Mouse (Mus musculus) kidney, postnatal 0 days (tissue): ENCODE measurements around the gene Treml2. TPM values are rescaled to one million over a fixed set of nuclear protein-coding genes. Genes with fewer than 3 reads are reported as not detected.
A peak's percentile ranks its signal among the peaks of the same experiment; 100 is the strongest.

Experiments used
- ATAC-seq: fragments of 200-750 bp; cut with Nextera tagmentation; replicated peaks from 2 replicates; pipeline ENCODE4 v1.8.0; 2017; ENCODE audit warnings: low read depth, moderate number of reproducible peaks, moderate TSS enrichment, moderate library complexity; ENCODE audit not compliant: low FRiP score
- DNase-seq: peaks from one replicate; pipeline ENCODE4 v3.0.0-alpha.2; 2016; ENCODE audit warnings: low spot score
- H3K27ac ChIP-seq: fragments of 300-500 bp; sonication (generic); 2 replicates; pipeline ENCODE4 v1.5.1; 2014; ENCODE audit warnings: mild to moderate bottlenecking
- H3K27me3 ChIP-seq: fragments of 300-500 bp; sonication (generic); 2 replicates; pipeline ENCODE4 v1.6.1; 2014; ENCODE audit warnings: low read length, mixed read lengths; ENCODE audit not compliant: insufficient read depth
- H3K36me3 ChIP-seq: fragments of 300-500 bp; sonication (generic); 2 replicates; pipeline ENCODE4 v1.6.1; 2014; ENCODE audit warnings: low read length, mixed read lengths; ENCODE audit not compliant: insufficient read depth
- H3K4me1 ChIP-seq: fragments of 300-500 bp; sonication (generic); replicated peaks from 2 replicates; pipeline ENCODE4 v1.6.1; 2014; ENCODE audit warnings: antibody characterized with exemption, low read length, mixed read lengths; ENCODE audit not compliant: insufficient read depth
- H3K4me2 ChIP-seq: fragments of 300-500 bp; sonication (generic); 2 replicates; pipeline ENCODE4 v1.6.1; 2014; ENCODE audit warnings: mild to moderate bottlenecking, low read length, moderate library complexity, mixed read lengths
- H3K4me3 ChIP-seq: fragments of 300-500 bp; sonication (generic); replicated peaks from 2 replicates; pipeline ENCODE4 v1.5.1; 2014; ENCODE audit warnings: low read depth, low read length
- H3K9ac ChIP-seq: fragments of 300-500 bp; sonication (generic); 2 replicates; pipeline ENCODE4 v1.6.1; 2014; ENCODE audit warnings: low read depth, low read length
- H3K9me3 ChIP-seq: fragments of 300-500 bp; sonication (generic); replicated peaks from 2 replicates; pipeline ENCODE4 v1.6.1; 2016; ENCODE audit warnings: low read length, inconsistent platforms, mixed read lengths
- CTCF ChIP-seq: IDR thresholded peaks from 2 replicates; pipeline ENCODE4 v1.5.1; 2016; ENCODE audit warnings: antibody characterized with exemption, low read depth, mild to moderate bottlenecking, moderate library complexity
- WGBS: fragments of 180-500 bp; shearing (Covaris S2); extraction: QIAGEN DNeasy Blood & Tissue Kit; methylation state at CpG from one replicate; pipeline ENCODE4 v1.1.7; 2014; 5-methylcytosine and 5-hydroxymethylcytosine counted together
- polyA plus RNA-seq: library from polyadenylated mRNA; unstranded; fragments of >200 nt; fragmentation: Nextera tagmentation; extraction: Ambion mirVana; gene quantifications from 2 replicates; pipeline ENCODE4 v1.2.1, GENCODE M21; 2015

Treml2 gene
- polyA plus RNA-seq, 1 experiment from 2014 or later, result 0.11 TPM

DNA sequence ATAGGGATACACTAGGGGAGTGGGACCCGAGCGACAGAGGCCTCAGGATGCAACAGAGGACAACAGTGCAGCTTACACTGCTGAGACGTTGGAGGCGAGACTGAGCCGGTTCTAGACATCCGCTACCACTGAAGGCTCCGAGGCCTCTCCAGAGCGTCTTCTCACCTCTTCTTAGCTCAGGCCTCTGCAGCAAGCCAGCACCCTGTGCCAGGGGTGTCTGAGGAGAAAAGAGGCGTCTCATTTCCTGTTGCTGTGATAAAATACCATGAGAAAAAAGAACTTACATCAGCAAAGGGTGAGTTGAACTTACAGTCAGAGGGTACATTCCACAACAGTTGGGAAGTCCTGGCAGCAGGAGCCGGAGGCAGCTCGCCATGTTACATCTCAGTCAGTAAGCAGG, 26.3 kb downstream of the Treml2 start:
- no peak overlapping the region for H3K4me3 ChIP-seq
- DNase-seq, result no peak
- no peaks in the 10 kb centered on the region for H3K36me3 ChIP-seq
- 84% methylated on average over 11 of the region's 11 CpGs for WGBS
- H3K27ac ChIP-seq, result no peak overlapping the region
- no peak for TF ChIP-seq CTCF
- no peaks in the 10 kb centered on the region for H3K9me3 ChIP-seq
- no peaks in the 10 kb centered on the region for H3K4me1 ChIP-seq
- no peaks in the 10 kb centered on the region for H3K27me3 ChIP-seq
- H3K4me2 ChIP-seq, result no peak overlapping the region
- ATAC-seq, result no peak
- H3K9ac ChIP-seq, result no peak overlapping the region

DNA sequence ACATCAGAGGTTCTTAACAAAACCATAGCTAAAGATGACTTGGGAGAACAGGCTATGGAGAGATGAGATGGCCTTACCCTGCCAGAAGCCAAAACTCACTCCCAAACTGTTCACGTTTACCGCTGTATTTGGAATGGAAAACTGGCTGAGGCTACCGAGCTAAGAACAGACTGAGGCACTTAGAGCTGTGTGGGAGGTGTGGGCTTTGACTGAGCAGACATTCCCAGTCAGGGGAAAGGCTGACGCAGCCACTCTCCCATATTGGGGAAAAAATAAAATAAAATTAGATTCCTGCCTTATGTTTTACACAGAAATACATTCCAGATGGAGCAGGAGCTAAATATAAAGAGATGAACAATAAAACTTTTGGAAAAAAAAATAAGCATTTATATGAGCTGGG, 27.4 kb downstream of the Treml2 start:
- Histone ChIP-seq H3K4me1 (no peaks in the 10 kb centered on the region), H3K4me3 (no peak overlapping the region), H3K27me3 (no peaks in the 10 kb centered on the region), H3K27ac (no peak overlapping the region), H3K36me3 (no peaks in the 10 kb centered on the region), H3K9ac (no peak overlapping the region), H3K4me2 (no peak overlapping the region), H3K9me3 (no peaks in the 10 kb centered on the region)
- ATAC-seq, result no peak
- DNase-seq, result no peak
- no peak for TF ChIP-seq CTCF
- WGBS, result 70% methylated on average over 4 of the region's 4 CpGs

DNA sequence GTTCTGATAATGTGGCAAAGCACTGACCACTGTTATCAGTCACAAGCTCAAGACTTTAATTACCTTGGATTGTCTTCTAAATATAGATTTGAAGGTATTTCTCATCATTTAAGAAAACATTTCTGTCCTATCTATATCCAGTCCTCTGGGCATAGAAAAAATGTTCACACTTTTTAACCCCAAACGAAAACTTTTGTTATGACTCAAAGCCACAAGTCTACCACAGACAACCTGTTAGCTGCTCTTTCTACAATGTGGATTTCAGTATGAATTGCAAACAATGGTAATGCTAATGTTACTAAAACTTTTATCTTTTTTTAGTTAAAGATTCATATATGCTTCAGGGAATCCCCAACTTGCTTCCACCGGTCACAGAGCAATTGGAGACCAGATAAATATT, 33.2 kb downstream of the Treml2 start:
- TF ChIP-seq CTCF, result no peak
- DNase-seq, result no peak

DNA sequence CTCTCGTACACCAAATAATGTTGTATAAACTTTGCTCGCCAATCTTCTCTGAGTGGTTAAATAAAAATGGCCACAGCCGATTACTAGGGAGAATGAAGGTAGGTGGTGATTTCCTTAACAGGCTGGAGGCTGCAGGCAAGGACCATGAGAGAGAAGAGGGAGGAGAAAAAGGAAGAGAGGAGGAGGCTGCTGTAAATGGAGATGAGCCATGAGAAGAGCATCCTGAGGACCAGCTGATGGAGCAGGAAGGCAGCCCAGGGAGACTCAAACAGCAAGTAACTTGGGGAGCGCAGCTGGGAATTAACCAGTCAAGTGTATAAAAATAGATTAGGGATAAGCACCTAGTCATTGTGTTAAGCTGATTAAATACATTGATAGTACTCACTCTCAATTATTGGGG, 34.9 kb downstream of the Treml2 start:
- 92% methylated on average over 4 of the region's 4 CpGs for WGBS
- TF ChIP-seq CTCF, result no peak
- ATAC-seq, result no peak

More for the DNA sequence above, 33.2 kb downstream of the Treml2 start:
- Histone ChIP-seq H3K27ac (no peak overlapping the region), H3K4me3 (no peak overlapping the region), H3K4me2 (no peak overlapping the region), H3K27me3 (no peaks in the 10 kb centered on the region), H3K9ac (no peak overlapping the region), H3K36me3 (no peaks in the 10 kb centered on the region), H3K4me1 (no peaks in the 10 kb centered on the region), H3K9me3 (no peaks in the 10 kb centered on the region)
- WGBS, result 84% methylated on average over 2 of the region's 2 CpGs
- ATAC-seq, result no peak

DNA sequence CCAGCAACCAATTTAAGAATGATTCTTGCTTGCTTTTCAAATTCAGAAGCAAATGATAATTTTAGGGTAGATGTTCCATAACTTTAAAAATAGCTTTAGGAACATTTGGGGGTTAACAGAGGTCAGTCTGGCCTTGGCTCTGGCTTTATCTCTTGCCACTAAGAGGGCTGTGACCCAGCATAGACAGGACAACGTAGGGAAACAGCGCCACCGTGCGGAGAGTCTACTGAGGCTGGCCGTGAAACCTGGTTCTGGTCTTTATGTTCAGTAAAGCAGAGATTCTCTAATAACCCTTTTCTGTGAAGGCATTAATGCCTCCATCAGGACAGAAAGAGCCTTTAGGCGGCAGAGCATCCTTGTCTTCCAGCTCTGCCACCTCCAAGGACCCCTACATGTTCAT, 37.6 kb downstream of the Treml2 start:
- 4% methylated on average over 6 of the region's 6 CpGs for WGBS
- Histone ChIP-seq H3K9me3 (no peaks in the 10 kb centered on the region), H3K4me1 (no peaks in the 10 kb centered on the region), H3K4me3 (no peak overlapping the region), H3K27me3 (no peaks in the 10 kb centered on the region), H3K27ac (no peak overlapping the region), H3K36me3 (no peaks in the 10 kb centered on the region), H3K9ac (no peak overlapping the region), H3K4me2 (no peak overlapping the region)
- TF ChIP-seq CTCF, result peak; percentile 92
- ATAC-seq, result no peak
- peak; percentile 85 for DNase-seq

More for the DNA sequence above, 34.9 kb downstream of the Treml2 start:
- no peak overlapping the region for H3K4me2 ChIP-seq
- H3K27me3 ChIP-seq, result no peaks in the 10 kb centered on the region
- H3K36me3 ChIP-seq, result no peaks in the 10 kb centered on the region
- H3K4me3 ChIP-seq, result no peak overlapping the region
- no peaks in the 10 kb centered on the region for H3K9me3 ChIP-seq
- H3K4me1 ChIP-seq, result no peaks in the 10 kb centered on the region
- H3K27ac ChIP-seq, result no peak overlapping the region
- DNase-seq, result no peak
- no peak overlapping the region for H3K9ac ChIP-seq

DNA sequence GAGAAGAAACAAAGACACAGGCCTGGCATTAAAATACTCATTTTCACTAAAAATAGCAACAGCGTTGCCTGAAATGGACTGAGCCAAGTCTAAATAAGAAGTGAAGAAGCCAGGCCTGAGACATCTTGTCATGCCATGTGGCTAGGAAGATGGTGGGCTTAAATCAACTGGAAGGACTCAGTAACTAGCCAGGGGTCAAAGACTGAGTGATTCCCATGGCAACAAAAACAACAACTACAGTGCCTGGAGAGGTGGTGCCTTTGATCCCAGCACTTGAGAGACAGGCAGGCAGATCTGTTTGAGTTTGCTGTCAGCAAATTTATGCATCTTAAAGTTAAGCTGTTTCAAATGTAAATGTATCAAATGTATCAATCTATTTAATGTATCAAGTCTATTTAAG, 41.0 kb downstream of the Treml2 start:
- Histone ChIP-seq H3K27ac (no peak overlapping the region), H3K4me1 (no peaks in the 10 kb centered on the region), H3K9me3 (no peaks in the 10 kb centered on the region), H3K27me3 (no peaks in the 10 kb centered on the region), H3K9ac (no peak overlapping the region), H3K36me3 (no peaks in the 10 kb centered on the region), H3K4me2 (no peak overlapping the region), H3K4me3 (no peak overlapping the region)
- ATAC-seq, result no peak
- WGBS, result 88% methylated on average over 1 of the region's 1 CpGs
- TF ChIP-seq CTCF, result no peak
- no peak for DNase-seq

DNA sequence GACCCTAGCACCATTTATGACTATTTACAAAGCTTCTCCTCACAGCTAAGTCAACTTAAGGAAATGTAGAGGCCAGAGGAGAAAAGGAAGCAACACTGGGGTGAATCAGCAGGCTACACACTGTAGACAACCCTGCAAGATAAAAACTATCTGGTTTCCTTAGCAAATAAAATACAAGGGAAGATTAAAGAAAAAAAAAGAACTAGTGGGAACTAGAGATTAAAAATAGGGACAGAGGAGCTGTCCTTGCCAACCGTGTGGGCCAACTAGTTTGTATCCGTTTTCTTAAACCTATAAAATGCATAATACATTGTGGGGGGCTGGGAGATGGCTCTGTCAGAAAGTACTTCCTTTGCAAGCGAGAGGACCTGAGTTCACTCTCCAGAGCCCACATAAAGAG, 42.6 kb downstream of the Treml2 start:
- no peak overlapping the region for H3K4me2 ChIP-seq
- no peak for DNase-seq
- no peaks in the 10 kb centered on the region for H3K27me3 ChIP-seq
- no peaks in the 10 kb centered on the region for H3K4me1 ChIP-seq
- WGBS, result 58% methylated on average over 3 of the region's 3 CpGs
- no peak overlapping the region for H3K9ac ChIP-seq
- TF ChIP-seq CTCF, result no peak
- no peak overlapping the region for H3K27ac ChIP-seq
- no peaks in the 10 kb centered on the region for H3K9me3 ChIP-seq
- H3K36me3 ChIP-seq, result no peaks in the 10 kb centered on the region
- H3K4me3 ChIP-seq, result no peak overlapping the region
- no peak for ATAC-seq
